Mouse (Mus musculus): Measurements from ENCODE around the gene Taf1d. TPM values are rescaled to one million over a fixed set of nuclear protein-coding genes. Genes with fewer than 3 reads are reported as not detected.

Taf1d gene
- polyA plus RNA-seq, 1 experiment, result 47.0 TPM

GRCm38 (mm10) chr9:15357484-15358275 lies 51.7 kb downstream of the Taf1d start, which contains the start of gene Cep295:
TSS of gene Cep295 (minus strand) at chr9:15357788.
- peak; percentile 95 for TF ChIP-seq CEBPB (IDR thresholded peaks at IDR 0.05; ENCODE audit: low read depth)
- TF ChIP-seq MAX (IDR thresholded peaks at IDR 0.05), result no peak

GRCm38 (mm10) chr9:15364843-15365242 lies 58.8 kb downstream of the Taf1d start:
- no peaks in the 10 kb centered on the region for H3K79me2 ChIP-seq (ENCODE audit: control insufficient read depth, insufficient read depth)
- no peaks in the 10 kb centered on the region for H3K79me3 ChIP-seq (ENCODE audit: low read depth)
- no peaks in the 10 kb centered on the region for H3K27me3 ChIP-seq (ENCODE audit: control insufficient read depth, insufficient read depth, insufficient read length)
- no peaks in the 10 kb centered on the region for H3K36me3 ChIP-seq (ENCODE audit: control insufficient read depth, insufficient read depth)
- H3K4me3 ChIP-seq (ENCODE audit: insufficient read depth, poor library complexity, severe bottlenecking), result no peak overlapping the region
- H3ac ChIP-seq (ENCODE audit: control insufficient read depth, insufficient read length, low read depth), result no peak overlapping the region
- TF ChIP-seq USF1 (IDR thresholded peaks at IDR 0.05; ENCODE audit: low read depth) (no peak), MAX (IDR thresholded peaks at IDR 0.05) (no peak), CEBPB (IDR thresholded peaks at IDR 0.05; ENCODE audit: low read depth) (no peak)

More at GRCm38 (mm10) chr9:15357484-15358275, 51.7 kb downstream of the Taf1d start, which contains the start of gene Cep295:
- Histone ChIP-seq H3K4me3 (ENCODE audit: insufficient read depth, poor library complexity, severe bottlenecking) (peak within 1 kb of the TSS; percentile 66), H3K79me3 (ENCODE audit: low read depth) (peaks cover 20% of the 10 kb centered on the region), H3ac (ENCODE audit: control insufficient read depth, insufficient read length, low read depth) (peak within 1 kb of the TSS; percentile 57), H3K79me2 (ENCODE audit: control insufficient read depth, insufficient read depth) (peaks cover 34% of the 10 kb centered on the region), H3K27me3 (ENCODE audit: control insufficient read depth, insufficient read depth, insufficient read length) (no peaks in the 10 kb centered on the region), H3K36me3 (ENCODE audit: control insufficient read depth, insufficient read depth) (peaks cover 7% of the 10 kb centered on the region)

GRCm38 (mm10) chr9:15365856-15366255 lies 59.8 kb downstream of the Taf1d start:
- no peaks in the 10 kb centered on the region for H3K27me3 ChIP-seq (ENCODE audit: control insufficient read depth, insufficient read depth, insufficient read length)

GRCm38 (mm10) chr9:15366260-15366659 lies 60.2 kb downstream of the Taf1d start:
- Histone ChIP-seq H3K36me3 (ENCODE audit: control insufficient read depth, insufficient read depth) (no peaks in the 10 kb centered on the region), H3ac (ENCODE audit: control insufficient read depth, insufficient read length, low read depth) (no peak overlapping the region), H3K79me2 (ENCODE audit: control insufficient read depth, insufficient read depth) (no peaks in the 10 kb centered on the region), H3K27me3 (ENCODE audit: control insufficient read depth, insufficient read depth, insufficient read length) (no peaks in the 10 kb centered on the region), H3K79me3 (ENCODE audit: low read depth) (no peaks in the 10 kb centered on the region), H3K4me3 (ENCODE audit: insufficient read depth, poor library complexity, severe bottlenecking) (no peak overlapping the region)
- TF ChIP-seq MYOG (IDR thresholded peaks at IDR 0.05; ENCODE audit: control insufficient read depth, extremely low read depth, insufficient read length), result no peak
- TF ChIP-seq CEBPB (IDR thresholded peaks at IDR 0.05; ENCODE audit: low read depth), result no peak
- no peak for TF ChIP-seq MAX (IDR thresholded peaks at IDR 0.05)
- no peak for TF ChIP-seq FOSL1 (IDR thresholded peaks at IDR 0.05; ENCODE audit: insufficient read depth, low read length, poor library complexity, severe bottlenecking)
- no peak for TF ChIP-seq USF1 (IDR thresholded peaks at IDR 0.05; ENCODE audit: low read depth)
- no peak for TF ChIP-seq MYOD1 (IDR thresholded peaks at IDR 0.05; ENCODE audit: control insufficient read depth, insufficient read length, low read depth)
- no peak for TF ChIP-seq CTCF (IDR thresholded peaks at IDR 0.05; ENCODE audit: control insufficient read depth, insufficient read depth, insufficient read length)

More at GRCm38 (mm10) chr9:15365856-15366255, 59.8 kb downstream of the Taf1d start:
- no peak for TF ChIP-seq MYOD1 (IDR thresholded peaks at IDR 0.05; ENCODE audit: control insufficient read depth, insufficient read length, low read depth)
- no peak for TF ChIP-seq CEBPB (IDR thresholded peaks at IDR 0.05; ENCODE audit: low read depth)
- TF ChIP-seq MAX (IDR thresholded peaks at IDR 0.05), result no peak
- TF ChIP-seq USF1 (IDR thresholded peaks at IDR 0.05; ENCODE audit: low read depth), result no peak
- TF ChIP-seq CTCF (IDR thresholded peaks at IDR 0.05; ENCODE audit: control insufficient read depth, insufficient read depth, insufficient read length), result no peak
- TF ChIP-seq FOSL1 (IDR thresholded peaks at IDR 0.05; ENCODE audit: insufficient read depth, low read length, poor library complexity, severe bottlenecking), result no peak
- TF ChIP-seq MYOG (IDR thresholded peaks at IDR 0.05; ENCODE audit: control insufficient read depth, extremely low read depth, insufficient read length), result no peak
- Histone ChIP-seq H3K79me3 (ENCODE audit: low read depth) (no peaks in the 10 kb centered on the region), H3K79me2 (ENCODE audit: control insufficient read depth, insufficient read depth) (no peaks in the 10 kb centered on the region), H3ac (ENCODE audit: control insufficient read depth, insufficient read length, low read depth) (no peak overlapping the region), H3K36me3 (ENCODE audit: control insufficient read depth, insufficient read depth) (no peaks in the 10 kb centered on the region), H3K4me3 (ENCODE audit: insufficient read depth, poor library complexity, severe bottlenecking) (no peak overlapping the region)

Small RNA genes within 50 kb of the gene (microRNA-seq; reads per million reads assigned to microRNA genes)
- gene Gm49349 (ENCODE audit: borderline microRNAs expressed) (not detected), gene mmu-mir-7650 (ENCODE audit: borderline microRNAs expressed) (0.52 reads per million, percentile 9 among the genes with 10 or more reads in this experiment)

Other genes starting within 250 kb of the Taf1d start
- 0.08 TPM for gene Hephl1, start 194.1 kb upstream of the Taf1d start, polyA plus RNA-seq (2012; fragmentation: generic; extraction: Trizol)
- gene Vstm5, start 67.2 kb upstream of the Taf1d start, polyA plus RNA-seq (2012; fragmentation: generic; extraction: Trizol), result not detected
- gene Med17, start 26.3 kb upstream of the Taf1d start, polyA plus RNA-seq (2012; fragmentation: generic; extraction: Trizol), result 34.2 TPM
- gene 4931406C07Rik, start 234 bp downstream of the Taf1d start, polyA plus RNA-seq (2012; fragmentation: generic; extraction: Trizol), result 7.3 TPM
- 3.7 TPM for gene Cep295, start 51.6 kb downstream of the Taf1d start, polyA plus RNA-seq (2012; fragmentation: generic; extraction: Trizol)
- 23.8 TPM for gene Smco4, start 187.2 kb downstream of the Taf1d start, polyA plus RNA-seq (2012; fragmentation: generic; extraction: Trizol)